Mouse (Mus musculus) cerebellum, adult 8-10 months (tissue): ENCODE measurements around the gene Eef2.
"Not testable (repeated sequence)": the region's sequence is repeated elsewhere in the genome, so short reads cannot be mapped to it uniquely, and the experiment has no call there.

ENCODE experiments used
- DNase-seq: peaks from one replicate; pipeline ENCODE4 v3.0.0; 2022

The Eef2 gene

GRCm38 (mm10) chr10:81180946-81181345 is 4.5 kb downstream of the Eef2 start:
- no peak for DNase-seq

- not testable (repeated sequence) for DNase-seq
Observed at GRCm38 (mm10) chr10:81181860-81182259, 5.4 kb downstream of the Eef2 start.

- DNase-seq: peak; percentile 96
Observed at GRCm38 (mm10) chr10:81182336-81183333, 6.2 kb downstream of the Eef2 start, which contains the start of gene Dapk3. TSS of gene Dapk3 (plus strand) at chr10:81183005.

GRCm38 (mm10) chr10:81183805-81184204 is 7.4 kb downstream of the Eef2 start, which contains the start of gene 4930442H23Rik:
TSS of gene 4930442H23Rik (minus strand) at chr10:81183849.
- no peak for DNase-seq

GRCm38 (mm10) chr10:81184765-81185164 is 8.3 kb downstream of the Eef2 start:
- DNase-seq: no peak

- DNase-seq: no peak
Observed at GRCm38 (mm10) chr10:81187161-81187560, 10.7 kb downstream of the Eef2 start.

- DNase-seq: no peak
Observed at GRCm38 (mm10) chr10:81189821-81190220, 13.4 kb downstream of the Eef2 start.

- DNase-seq: peak; percentile 53
Observed at GRCm38 (mm10) chr10:81190236-81190911, 13.9 kb downstream of the Eef2 start.

GRCm38 (mm10) chr10:81190912-81191321 is 14.5 kb downstream of the Eef2 start:
- no peak for DNase-seq

- DNase-seq: no peak
Observed at GRCm38 (mm10) chr10:81191342-81191982, 15.0 kb downstream of the Eef2 start.

GRCm38 (mm10) chr10:81192270-81192967 is 16.0 kb downstream of the Eef2 start:
- DNase-seq: peak; percentile 87

GRCm38 (mm10) chr10:81192968-81193501 is 16.6 kb downstream of the Eef2 start:
- DNase-seq: peak; percentile 64

GRCm38 (mm10) chr10:81193991-81194774 is 17.8 kb downstream of the Eef2 start:
- DNase-seq: peak; percentile 49

GRCm38 (mm10) chr10:81195300-81195699 is 18.9 kb downstream of the Eef2 start:
- DNase-seq: no peak

- no peak for DNase-seq
Observed at GRCm38 (mm10) chr10:81196470-81197065, 20.1 kb downstream of the Eef2 start.

- DNase-seq: no peak
Observed at GRCm38 (mm10) chr10:81197305-81197704, 20.9 kb downstream of the Eef2 start.

- DNase-seq: peak; percentile 79
Observed at GRCm38 (mm10) chr10:81198230-81198629, 21.8 kb downstream of the Eef2 start.

GRCm38 (mm10) chr10:81198990-81199389 is 22.6 kb downstream of the Eef2 start:
- DNase-seq: no peak

- DNase-seq: no peak
Observed at GRCm38 (mm10) chr10:81200141-81200540, 23.7 kb downstream of the Eef2 start.

GRCm38 (mm10) chr10:81200605-81201287 is 24.3 kb downstream of the Eef2 start:
- no peak for DNase-seq
